Mouse (Mus musculus): ENCODE measurements at regions not wholly inside any gene's neighbourhood (a gene's known extent, or its start where the extent isn't known, plus 50 kb on each side); places are given as distances from the start of the nearest gene placed in this dataset.
A peak's percentile ranks its signal among the peaks of the same experiment; 100 is the strongest.

DNA sequence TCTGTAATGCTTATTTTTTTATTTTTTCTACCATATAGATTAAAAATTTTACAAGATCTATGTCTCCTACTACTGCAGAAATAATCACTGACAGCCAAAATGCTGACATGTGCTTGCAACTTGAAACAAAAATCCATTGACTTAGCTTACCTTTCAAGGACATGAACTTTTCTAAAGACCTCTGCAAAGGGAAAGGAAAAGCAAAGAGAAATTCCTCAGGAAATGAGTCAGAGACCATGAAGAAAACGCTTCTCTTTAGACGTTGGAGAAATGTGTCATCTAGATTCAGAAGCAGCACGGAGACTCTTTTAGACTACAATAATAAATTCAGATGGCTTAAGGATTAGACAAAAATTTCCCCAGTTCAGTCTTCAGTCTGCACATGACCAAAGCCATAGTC is 2188.6 kb upstream of the Tenm3 start:
- DNase-seq (ENCODE audit: low spot score in 2 of 2): no peak

DNA sequence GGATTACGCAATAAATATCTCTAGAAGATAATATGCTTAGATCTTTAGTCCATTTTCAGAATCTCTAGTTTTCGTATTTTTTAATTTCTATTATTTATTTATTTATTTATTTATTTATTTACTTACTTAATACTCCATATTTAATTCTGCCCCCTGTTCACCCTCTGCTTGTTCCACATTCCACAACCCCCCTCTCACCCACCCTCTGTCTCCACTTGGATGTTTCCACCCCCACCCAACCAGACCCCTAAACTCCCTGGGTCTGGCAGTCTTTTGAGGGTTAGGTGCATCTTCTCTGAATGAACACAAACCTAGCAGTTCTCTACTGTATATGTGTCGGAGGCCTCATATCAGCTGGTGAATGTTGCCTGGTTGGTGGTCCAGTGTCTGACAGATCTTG is 2166.8 kb upstream of the Tenm3 start:
- no peak for DNase-seq (ENCODE audit: low spot score in 2 of 2)

DNA sequence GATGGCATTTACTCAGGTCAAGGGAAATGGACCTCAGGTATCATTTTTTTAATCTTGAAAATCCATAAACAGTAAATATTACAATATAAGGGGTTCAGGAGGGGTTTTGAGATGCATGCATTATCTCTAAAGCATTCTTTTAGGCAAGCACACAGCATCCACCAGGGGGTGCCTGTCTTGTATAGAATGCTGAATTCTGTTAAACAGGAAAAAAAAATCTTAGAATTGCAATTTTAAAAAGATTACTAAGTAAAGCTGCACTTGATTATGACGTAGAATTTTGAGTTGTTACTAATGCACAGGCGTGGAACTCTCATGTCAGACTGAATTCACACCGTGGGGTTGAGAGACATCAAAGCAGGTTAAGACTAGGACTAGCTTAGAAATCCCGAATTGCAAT is 2123.6 kb upstream of the Tenm3 start:
- DNase-seq (ENCODE audit: low spot score in 2 of 2): peak; percentile 18 to 46

DNA sequence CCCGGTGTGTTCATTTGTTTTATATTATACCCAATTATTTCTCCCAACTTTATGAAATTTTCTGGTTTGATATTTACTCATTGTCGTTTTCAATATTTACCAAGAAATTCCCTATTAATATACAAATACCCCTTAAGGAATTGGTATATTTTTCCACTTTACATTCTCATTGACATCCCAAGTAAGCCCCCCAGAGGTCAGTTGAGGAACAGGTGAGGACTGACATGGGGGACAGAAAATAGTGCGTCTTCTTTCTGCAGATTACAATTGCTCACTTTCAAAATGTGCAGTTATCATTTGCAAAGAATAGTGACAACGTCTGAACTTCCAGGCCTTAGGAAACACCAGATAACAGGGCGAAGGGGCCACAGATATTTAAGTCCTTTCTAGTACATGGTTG is 2073.8 kb upstream of the Tenm3 start:
- DNase-seq (ENCODE audit: low spot score in 2 of 2): no peak

DNA sequence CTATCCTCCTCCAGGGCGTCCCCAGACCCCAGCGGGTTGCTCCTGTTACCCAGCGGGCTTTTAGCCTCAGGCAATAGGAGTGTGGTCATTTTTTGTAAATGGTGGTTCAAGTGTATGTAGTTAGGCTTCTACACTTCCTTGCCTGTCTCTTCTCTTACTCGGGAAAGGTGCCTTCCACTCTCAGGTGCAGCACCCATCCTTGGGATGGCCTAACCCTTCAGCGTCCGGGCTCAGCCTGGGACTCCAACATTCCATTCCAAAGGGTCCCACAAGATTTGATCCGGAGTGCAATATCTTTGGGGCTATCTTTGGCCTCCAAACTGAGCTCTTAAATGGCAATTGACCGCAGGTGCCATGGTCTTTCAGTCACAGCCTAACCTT is 2073.0 kb upstream of the Tenm3 start:
- no peak for DNase-seq (ENCODE audit: low spot score in 2 of 2)

DNA sequence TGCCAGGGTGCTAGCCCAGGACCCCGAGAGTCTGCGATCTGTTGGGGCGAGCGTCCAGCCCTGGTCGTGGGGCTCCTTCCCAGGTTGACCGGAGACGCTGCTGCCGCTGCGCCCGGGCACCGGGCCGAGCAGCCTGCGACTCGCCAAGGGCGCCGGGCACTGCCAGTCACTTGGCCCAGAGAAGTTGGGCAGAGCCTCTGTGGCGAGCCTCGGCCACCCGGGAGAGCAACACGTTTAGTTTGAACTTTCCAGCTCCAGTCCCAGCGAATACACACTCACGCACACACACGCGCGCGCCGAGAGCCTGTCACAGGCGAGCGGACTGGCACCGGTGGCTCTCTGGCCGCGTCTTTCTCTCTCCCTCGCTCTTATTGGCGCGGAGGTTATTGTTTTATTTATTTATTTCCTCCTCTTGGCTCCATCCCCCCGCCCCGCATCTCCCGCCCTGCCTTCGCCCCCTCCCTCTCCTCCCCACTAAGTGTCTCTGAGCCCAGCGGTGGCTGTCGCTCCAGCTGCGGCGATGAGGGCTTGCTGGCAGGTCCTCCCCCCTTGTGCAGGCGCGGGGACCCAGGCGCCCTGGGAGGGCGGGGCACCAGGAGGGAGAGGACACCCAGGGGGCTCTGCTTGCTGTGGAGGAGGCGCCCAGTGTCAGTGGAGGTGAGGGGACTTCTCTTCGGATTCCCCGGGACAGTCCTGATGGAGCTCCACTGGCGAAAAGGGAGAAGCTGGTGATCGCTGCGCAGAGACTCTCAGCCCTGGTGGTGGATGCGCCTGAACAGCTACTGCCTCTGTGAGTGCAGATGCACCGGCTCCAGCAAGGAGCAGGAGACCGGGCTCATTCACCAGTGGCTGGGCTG is 2072.4 kb upstream of the Tenm3 start:
- DNase-seq (ENCODE audit: low spot score in 2 of 2): peak; percentile 56 to 67

DNA sequence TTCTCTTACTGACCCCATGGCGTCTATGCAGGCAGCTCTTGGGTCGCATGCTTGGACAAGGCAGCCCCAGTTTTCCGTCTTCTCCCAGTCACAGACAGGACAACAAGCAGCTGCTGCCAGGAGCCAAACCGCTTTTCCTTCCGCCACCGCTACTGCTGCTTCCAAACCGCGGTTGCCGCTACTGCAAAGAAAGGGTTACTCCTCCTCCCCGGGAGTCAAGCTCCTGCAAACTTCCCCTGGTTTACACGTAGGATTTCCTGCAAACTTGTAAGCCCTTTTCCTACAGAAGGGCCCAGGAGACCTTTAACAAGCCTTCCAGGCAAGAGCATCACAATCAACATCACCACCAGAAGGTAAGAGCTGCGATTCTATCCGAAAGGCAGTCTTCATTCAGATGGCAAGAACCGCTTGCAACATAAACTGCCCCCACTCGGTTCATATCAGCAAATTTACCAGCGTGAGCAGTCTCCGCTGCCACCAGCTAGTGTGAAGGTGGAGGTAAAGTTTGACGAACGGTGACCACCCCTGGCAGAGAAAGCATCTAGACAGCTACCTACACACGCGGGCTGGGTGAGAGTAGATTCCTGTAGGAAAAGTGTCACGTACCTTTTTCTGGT is 2071.6 kb upstream of the Tenm3 start:
- peak; percentile 20 to 50 for DNase-seq (ENCODE audit: low spot score in 2 of 2)

DNA sequence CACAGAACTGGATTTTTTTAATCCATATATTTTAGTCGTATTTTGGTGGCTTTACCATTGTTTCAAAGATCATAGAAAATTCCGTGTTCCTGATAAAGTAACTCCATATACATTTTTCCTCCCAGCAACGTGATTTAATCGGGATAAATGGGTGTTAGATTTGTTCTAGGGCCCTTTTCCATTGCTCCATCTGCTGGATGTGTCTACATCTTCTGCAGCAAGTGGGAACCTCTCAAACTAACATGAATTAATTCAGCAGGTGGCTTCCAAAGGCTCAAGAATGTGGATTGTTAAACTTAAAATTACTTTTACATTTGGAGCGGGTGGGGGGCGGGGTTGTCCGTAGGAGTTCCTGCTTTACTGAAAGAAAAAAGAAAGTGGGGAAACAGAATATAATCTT is 2070.9 kb upstream of the Tenm3 start:
- DNase-seq (ENCODE audit: low spot score in 2 of 2): peak in 1 of 2 experiments; percentile 6

DNA sequence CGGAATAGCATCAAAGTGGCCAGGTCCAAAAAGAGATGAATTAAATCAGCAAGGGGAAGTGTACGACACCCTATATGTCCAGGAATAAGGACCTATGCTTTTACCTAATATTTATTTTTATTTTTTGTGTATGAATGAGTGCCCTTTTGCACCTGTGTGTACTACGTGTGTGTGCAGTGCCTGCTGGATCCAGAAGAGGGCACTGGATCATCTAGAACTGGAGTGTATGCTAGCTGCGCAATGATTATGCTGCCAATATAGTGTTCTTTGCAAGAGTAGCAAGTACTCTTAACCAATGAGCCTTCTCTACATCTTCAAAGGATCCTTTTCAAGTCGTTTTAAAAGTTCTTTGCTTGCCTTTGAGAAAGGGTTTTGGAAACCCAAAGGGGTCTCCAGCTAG is 2034.4 kb upstream of the Tenm3 start:
- DNase-seq (ENCODE audit: low spot score in 2 of 2): no peak
